Mouse (Mus musculus) bone marrow macrophage, adult 2 months (primary cell): ENCODE results near the gene Trim2.

ENCODE experiments used
- CTCF ChIP-seq: IDR thresholded peaks from 2 replicates; pipeline ENCODE4 v1.5.1; 2012; ENCODE audit warnings: low read depth, mild to moderate bottlenecking, low read length, moderate library complexity
- POLR2A ChIP-seq: IDR thresholded peaks from 2 replicates; pipeline ENCODE4 v1.6.1; 2012; ENCODE audit warnings: mild to moderate bottlenecking, low read depth, low read length, borderline replicate concordance

DNA sequence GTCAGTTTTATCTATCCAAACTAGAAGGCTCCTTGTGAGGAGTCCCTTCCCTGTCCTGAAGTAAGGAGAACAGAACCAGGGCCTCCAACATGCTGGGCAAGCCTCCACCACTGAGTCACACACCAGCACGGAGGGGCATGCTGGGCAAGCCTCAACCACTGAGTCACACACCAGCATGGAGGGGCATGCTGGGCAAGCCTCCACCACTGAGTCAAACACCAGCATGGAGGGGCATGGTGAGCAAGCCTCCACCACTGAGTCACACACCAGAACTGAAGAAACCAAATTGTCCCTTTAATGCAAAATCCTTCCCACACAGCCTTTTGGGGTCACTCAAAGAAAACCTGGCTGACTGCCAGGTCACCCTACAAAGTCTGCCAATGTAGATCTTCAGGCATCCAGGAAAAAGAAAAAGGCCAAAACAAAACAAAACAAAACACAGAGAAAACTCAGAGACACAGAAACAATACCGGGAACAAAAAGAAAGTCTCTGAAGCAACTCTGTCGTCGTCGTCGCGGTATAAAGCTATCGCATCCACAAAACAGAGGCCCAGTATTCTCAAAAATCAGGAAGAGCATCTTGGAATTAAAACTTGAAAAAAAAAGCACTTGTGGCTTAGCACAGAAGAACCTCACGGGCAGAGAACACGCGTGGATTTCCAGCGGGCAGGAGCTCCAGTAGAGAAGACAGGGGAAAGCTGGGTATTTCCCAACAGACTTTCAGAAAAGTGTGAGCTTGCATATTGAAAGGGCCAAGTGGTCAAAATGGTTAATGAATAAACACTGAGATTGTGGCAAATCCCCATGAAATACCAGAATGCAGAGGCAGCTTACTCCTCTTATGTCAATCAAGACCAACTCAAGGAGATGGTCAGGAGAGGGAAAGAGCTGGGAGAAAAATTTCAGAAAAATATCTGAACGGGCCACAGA lies 12.7 kb downstream of the Trim2 start:
- no peak for TF ChIP-seq CTCF
- no peak for TF ChIP-seq POLR2A
